Mouse (Mus musculus): ENCODE data around the gene Adam33. TPM values are rescaled to one million over a fixed set of nuclear protein-coding genes. Genes with fewer than 3 reads are reported as not detected.

Gene Adam33
- polyA plus RNA-seq, 1 experiment from 2014 or later: 0.62 TPM

GRCm38 (mm10) chr2:131058672-131059071, 4.9 kb downstream of the Adam33 start:
- H3K4me2 ChIP-seq: no peak overlapping the region
- WGBS (ENCODE audit: insufficient replicate concordance): 75% methylated on average over 8 of the region's 8 CpGs
- H3K9ac ChIP-seq: no peak overlapping the region
- H3K27me3 ChIP-seq: peaks cover 96% of the 10 kb centered on the region
- H3K36me3 ChIP-seq (replicated peaks): no peaks in the 10 kb centered on the region
- H3K9me3 ChIP-seq (replicated peaks): no peaks in the 10 kb centered on the region
- no peak overlapping the region for H3K4me3 ChIP-seq (replicated peaks)
- no peak for ATAC-seq (ENCODE audit: insufficient read depth)
- peaks cover 30% of the 10 kb centered on the region for H3K4me1 ChIP-seq (replicated peaks)
- H3K27ac ChIP-seq (replicated peaks): no peak overlapping the region

- no peak overlapping the region for H3K9ac ChIP-seq
- H3K27me3 ChIP-seq: peaks cover 96% of the 10 kb centered on the region
- H3K27ac ChIP-seq (replicated peaks): no peak overlapping the region
- peaks cover 46% of the 10 kb centered on the region for H3K4me1 ChIP-seq (replicated peaks)
- H3K36me3 ChIP-seq (replicated peaks): no peaks in the 10 kb centered on the region
- ATAC-seq (ENCODE audit: insufficient read depth): no peak
- peak overlapping the region; percentile 34; the same call in 1 of the 2 replicates for H3K4me2 ChIP-seq
- WGBS (ENCODE audit: insufficient replicate concordance): 5% methylated on average over 10 of the region's 10 CpGs
- H3K9me3 ChIP-seq (replicated peaks): no peaks in the 10 kb centered on the region
- H3K4me3 ChIP-seq (replicated peaks): no peak overlapping the region
Measured at GRCm38 (mm10) chr2:131056191-131056590, 7.4 kb downstream of the Adam33 start.

- Histone ChIP-seq H3K9me3 (replicated peaks) (no peaks in the 10 kb centered on the region), H3K9ac (no peak overlapping the region), H3K4me3 (replicated peaks) (no peak overlapping the region), H3K4me2 (peak overlapping the region; percentile 34; the same call in 1 of the 2 replicates), H3K27me3 (peaks cover 96% of the 10 kb centered on the region), H3K36me3 (replicated peaks) (no peaks in the 10 kb centered on the region), H3K4me1 (replicated peaks) (peaks cover 46% of the 10 kb centered on the region), H3K27ac (replicated peaks) (no peak overlapping the region)
- 0 out of 2 replicates have a peak, but pooled peaks have one; percentile 5 for ATAC-seq (ENCODE audit: insufficient read depth)
- 6% methylated on average over 10 of the region's 10 CpGs for WGBS (ENCODE audit: insufficient replicate concordance)
Measured at GRCm38 (mm10) chr2:131055631-131056030, 8.0 kb downstream of the Adam33 start.

GRCm38 (mm10) chr2:131054646-131055264, 8.9 kb downstream of the Adam33 start:
- ATAC-seq (ENCODE audit: insufficient read depth): no peak
- Histone ChIP-seq H3K27ac (replicated peaks) (no peak overlapping the region), H3K9ac (no peak overlapping the region), H3K4me1 (replicated peaks) (peaks cover 46% of the 10 kb centered on the region), H3K9me3 (replicated peaks) (no peaks in the 10 kb centered on the region), H3K27me3 (peaks cover 95% of the 10 kb centered on the region), H3K36me3 (replicated peaks) (no peaks in the 10 kb centered on the region), H3K4me3 (replicated peaks) (peak overlapping the region; percentile 8), H3K4me2 (peak overlapping the region; percentile 27)
- 3% methylated on average over 21 of the region's 21 CpGs for WGBS (ENCODE audit: insufficient replicate concordance)

GRCm38 (mm10) chr2:131053851-131054645, 9.6 kb downstream of the Adam33 start:
- WGBS (ENCODE audit: insufficient replicate concordance): 3% methylated on average over 45 of the region's 45 CpGs
- ATAC-seq (ENCODE audit: insufficient read depth): no peak
- Histone ChIP-seq H3K36me3 (replicated peaks) (no peaks in the 10 kb centered on the region), H3K4me3 (replicated peaks) (peak overlapping the region; percentile 8; the same call in 1 of the 2 replicates), H3K9ac (no peak overlapping the region), H3K4me1 (replicated peaks) (peaks cover 46% of the 10 kb centered on the region), H3K27ac (replicated peaks) (no peak overlapping the region), H3K9me3 (replicated peaks) (no peaks in the 10 kb centered on the region), H3K4me2 (peak overlapping the region; percentile 27), H3K27me3 (peaks cover 87% of the 10 kb centered on the region)

GRCm38 (mm10) chr2:131052862-131053418, 10.7 kb downstream of the Adam33 start:
- ATAC-seq (ENCODE audit: insufficient read depth): peak; percentile 28; the same call in 1 of the 2 replicates
- no peak overlapping the region for H3K9ac ChIP-seq
- peaks cover 46% of the 10 kb centered on the region for H3K4me1 ChIP-seq (replicated peaks)
- H3K9me3 ChIP-seq (replicated peaks): no peaks in the 10 kb centered on the region
- H3K4me3 ChIP-seq (replicated peaks): no peak overlapping the region
- no peak overlapping the region for H3K4me2 ChIP-seq
- 38% methylated on average over 6 of the region's 6 CpGs for WGBS (ENCODE audit: insufficient replicate concordance)
- no peak overlapping the region for H3K27ac ChIP-seq (replicated peaks)
- H3K27me3 ChIP-seq: peaks cover 82% of the 10 kb centered on the region
- no peaks in the 10 kb centered on the region for H3K36me3 ChIP-seq (replicated peaks)

GRCm38 (mm10) chr2:131052043-131052442, 11.6 kb downstream of the Adam33 start:
- Histone ChIP-seq H3K27me3 (peaks cover 84% of the 10 kb centered on the region), H3K4me2 (no peak overlapping the region)
- peak; percentile 58 for ATAC-seq (ENCODE audit: insufficient read depth)

GRCm38 (mm10) chr2:131046025-131046424, 17.6 kb downstream of the Adam33 start:
- no peak for ATAC-seq (ENCODE audit: insufficient read depth)
- 59% methylated on average over 2 of the region's 2 CpGs for WGBS (ENCODE audit: insufficient replicate concordance)
- peaks cover 78% of the 10 kb centered on the region for H3K27me3 ChIP-seq

More at GRCm38 (mm10) chr2:131052043-131052442, 11.6 kb downstream of the Adam33 start:
- Histone ChIP-seq H3K36me3 (replicated peaks) (no peaks in the 10 kb centered on the region), H3K4me1 (replicated peaks) (peaks cover 46% of the 10 kb centered on the region), H3K9ac (no peak overlapping the region), H3K9me3 (replicated peaks) (no peaks in the 10 kb centered on the region), H3K27ac (replicated peaks) (no peak overlapping the region), H3K4me3 (replicated peaks) (no peak overlapping the region)
- 48% methylated on average over 5 of the region's 5 CpGs for WGBS (ENCODE audit: insufficient replicate concordance)

GRCm38 (mm10) chr2:131044989-131045720, 18.5 kb downstream of the Adam33 start:
- H3K27ac ChIP-seq (replicated peaks): no peak overlapping the region
- peaks cover 6% of the 10 kb centered on the region for H3K4me1 ChIP-seq (replicated peaks)
- peaks cover 78% of the 10 kb centered on the region for H3K27me3 ChIP-seq
- no peaks in the 10 kb centered on the region for H3K9me3 ChIP-seq (replicated peaks)
- no peak overlapping the region for H3K9ac ChIP-seq
- H3K4me2 ChIP-seq: no peak overlapping the region
- H3K36me3 ChIP-seq (replicated peaks): no peaks in the 10 kb centered on the region
- 65% methylated on average over 9 of the region's 9 CpGs for WGBS (ENCODE audit: insufficient replicate concordance)
- no peak overlapping the region for H3K4me3 ChIP-seq (replicated peaks)
- no peak for ATAC-seq (ENCODE audit: insufficient read depth)

More at GRCm38 (mm10) chr2:131046025-131046424, 17.6 kb downstream of the Adam33 start:
- Histone ChIP-seq H3K9ac (no peak overlapping the region), H3K4me2 (no peak overlapping the region), H3K27ac (replicated peaks) (no peak overlapping the region), H3K4me3 (replicated peaks) (no peak overlapping the region), H3K36me3 (replicated peaks) (no peaks in the 10 kb centered on the region), H3K9me3 (replicated peaks) (no peaks in the 10 kb centered on the region), H3K4me1 (replicated peaks) (peaks cover 6% of the 10 kb centered on the region)

- no peak overlapping the region for H3K9ac ChIP-seq
- H3K4me2 ChIP-seq: no peak overlapping the region; the same call in 1 of the 2 replicates
- no peak for ATAC-seq (ENCODE audit: insufficient read depth)
- no peak overlapping the region for H3K4me3 ChIP-seq (replicated peaks)
- no peaks in the 10 kb centered on the region for H3K36me3 ChIP-seq (replicated peaks)
- H3K9me3 ChIP-seq (replicated peaks): no peaks in the 10 kb centered on the region
- 11% methylated on average over 7 of the region's 7 CpGs for WGBS (ENCODE audit: insufficient replicate concordance)
- no peak overlapping the region for H3K27ac ChIP-seq (replicated peaks)
- H3K27me3 ChIP-seq: peaks cover 83% of the 10 kb centered on the region
- H3K4me1 ChIP-seq (replicated peaks): peaks cover 6% of the 10 kb centered on the region
Measured at GRCm38 (mm10) chr2:131044354-131044852, 19.2 kb downstream of the Adam33 start.
